Mouse (Mus musculus) stomach, postnatal 0 days (tissue): ENCODE measurements around the gene Dcst1. TPM values are rescaled to one million over a fixed set of nuclear protein-coding genes. Genes with fewer than 3 reads are reported as not detected.

Source experiments
- ATAC-seq: fragments of 200-750 bp; cut with Nextera tagmentation; 2 replicates; pipeline ENCODE4 v1.8.0; 2017; ENCODE audit not compliant: low FRiP score, low TSS enrichment
- DNase-seq: peaks from one replicate; pipeline ENCODE4 v3.0.0-alpha.2; 2016; ENCODE audit warnings: low spot score
- H3K27ac ChIP-seq: fragments of 300-500 bp; sonication (generic); replicated peaks from 2 replicates; pipeline ENCODE4 v1.5.1; 2014; ENCODE audit warnings: mild to moderate bottlenecking, control low read depth
- H3K27me3 ChIP-seq: fragments of 300-500 bp; sonication (generic); 2 replicates; pipeline ENCODE4 v1.6.1; 2014; ENCODE audit warnings: low read length; ENCODE audit not compliant: control insufficient read depth, insufficient read depth
- H3K36me3 ChIP-seq: fragments of 300-500 bp; sonication (generic); 2 replicates; pipeline ENCODE4 v1.6.1; 2014; ENCODE audit warnings: low read length, mixed read lengths; ENCODE audit not compliant: control insufficient read depth, insufficient read depth
- H3K4me1 ChIP-seq: fragments of 300-500 bp; sonication (generic); replicated peaks from 2 replicates; pipeline ENCODE4 v1.6.1; 2014; ENCODE audit warnings: antibody characterized with exemption; ENCODE audit not compliant: control insufficient read depth, insufficient read depth
- H3K4me2 ChIP-seq: fragments of 300-500 bp; sonication (generic); replicated peaks from 2 replicates; pipeline ENCODE4 v1.6.1; 2014; ENCODE audit warnings: low read depth, mild to moderate bottlenecking, control low read depth, moderate library complexity
- H3K4me3 ChIP-seq: fragments of 300-500 bp; sonication (generic); 2 replicates; pipeline ENCODE4 v1.5.1; 2014; ENCODE audit warnings: low read depth, low read length, control low read depth
- H3K9ac ChIP-seq: fragments of 300-500 bp; sonication (generic); 2 replicates; pipeline ENCODE4 v1.6.1; 2014; ENCODE audit warnings: mild to moderate bottlenecking, low read length, control low read depth, mixed read lengths
- H3K9me3 ChIP-seq: fragments of 300-500 bp; sonication (generic); 2 replicates; pipeline ENCODE4 v1.6.1; 2016; ENCODE audit warnings: low read length; ENCODE audit not compliant: control insufficient read depth
- CTCF ChIP-seq: IDR thresholded peaks from 2 replicates; pipeline ENCODE4 v1.5.1; 2016; ENCODE audit warnings: antibody characterized with exemption, low read depth, mild to moderate bottlenecking, moderate library complexity
- EP300 ChIP-seq: optimal IDR thresholded peaks from 2 replicates; pipeline ENCODE3; 2016; ENCODE audit warnings: antibody characterized with exemption
- WGBS: fragments of 180-500 bp; shearing (Covaris S2); extraction: QIAGEN DNeasy Blood & Tissue Kit; methylation state at CpG from one replicate; pipeline ENCODE4 v1.1.7; 2014; 5-methylcytosine and 5-hydroxymethylcytosine counted together
- polyA plus RNA-seq: library from polyadenylated mRNA; unstranded; fragments of >200 nt; fragmentation: Nextera tagmentation; extraction: Ambion mirVana; gene quantifications from 2 replicates; pipeline ENCODE4 v1.2.1, GENCODE M21; 2015

Gene Dcst1
- polyA plus RNA-seq, 1 experiment from 2014 or later: 0.29 TPM

GRCm38 (mm10) chr3:89394006-89394893 lies 29.2 kb upstream of the Dcst1 start, which contains the start of gene Zbtb7b:
Gene Zbtb7b, minus strand, starts transcription at chr3:89394776.
- peak within 1 kb of the TSS; percentile 79 for H3K9ac ChIP-seq
- peaks cover 6% of the 10 kb centered on the region; the same call in 1 of the 2 replicates for H3K4me1 ChIP-seq
- no peaks in the 10 kb centered on the region for H3K9me3 ChIP-seq
- H3K27me3 ChIP-seq: no peaks in the 10 kb centered on the region
- ATAC-seq (peak; percentile 53), DNase-seq (peak; percentile 92)
- peak within 1 kb of the TSS; percentile 76 for H3K4me3 ChIP-seq
- under 1% methylated on average over 39 of the region's 42 CpGs for WGBS
- no peaks in the 10 kb centered on the region for H3K36me3 ChIP-seq
- peak within 1 kb of the TSS; percentile 97 for H3K27ac ChIP-seq
- peak within 1 kb of the TSS; percentile 99 for H3K4me2 ChIP-seq
- peak; percentile 63 for TF ChIP-seq CTCF
- TF ChIP-seq EP300: peak; percentile 45

DNA sequence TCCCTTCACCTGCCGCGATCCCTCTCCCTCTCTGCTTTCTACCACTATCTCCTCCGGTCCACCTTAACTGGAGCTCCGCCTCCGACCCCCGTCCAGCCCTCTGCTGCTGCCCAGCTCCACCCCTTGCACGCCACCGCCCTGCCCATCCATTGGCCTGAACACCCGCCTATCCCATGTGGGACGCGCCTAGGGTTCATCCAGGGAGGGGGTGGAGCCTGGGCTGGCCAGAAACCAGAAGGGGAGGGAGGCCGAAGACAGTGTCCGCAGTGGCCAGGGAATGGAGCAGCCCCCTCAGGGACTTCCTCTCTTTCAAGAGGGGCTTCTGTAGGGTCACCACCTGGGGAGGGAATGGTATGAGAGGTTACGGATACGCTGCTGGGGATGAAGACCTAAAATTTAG lies 28.6 kb upstream of the Dcst1 start:
- peak overlapping the region; percentile 76 for H3K4me3 ChIP-seq
- peak overlapping the region; percentile 97 for H3K27ac ChIP-seq
- H3K9ac ChIP-seq: peak overlapping the region; percentile 82
- no peaks in the 10 kb centered on the region for H3K27me3 ChIP-seq
- under 1% methylated on average over 15 of the region's 15 CpGs for WGBS
- H3K4me2 ChIP-seq: peak overlapping the region; percentile 99
- ATAC-seq (peak; percentile 94), DNase-seq (peak; percentile 99)
- TF ChIP-seq CTCF (peak; percentile 1; the same call in 1 of the 2 replicates), EP300 (no peak)
- no peaks in the 10 kb centered on the region for H3K9me3 ChIP-seq
- H3K36me3 ChIP-seq: no peaks in the 10 kb centered on the region
- H3K4me1 ChIP-seq: peaks cover 6% of the 10 kb centered on the region

DNA sequence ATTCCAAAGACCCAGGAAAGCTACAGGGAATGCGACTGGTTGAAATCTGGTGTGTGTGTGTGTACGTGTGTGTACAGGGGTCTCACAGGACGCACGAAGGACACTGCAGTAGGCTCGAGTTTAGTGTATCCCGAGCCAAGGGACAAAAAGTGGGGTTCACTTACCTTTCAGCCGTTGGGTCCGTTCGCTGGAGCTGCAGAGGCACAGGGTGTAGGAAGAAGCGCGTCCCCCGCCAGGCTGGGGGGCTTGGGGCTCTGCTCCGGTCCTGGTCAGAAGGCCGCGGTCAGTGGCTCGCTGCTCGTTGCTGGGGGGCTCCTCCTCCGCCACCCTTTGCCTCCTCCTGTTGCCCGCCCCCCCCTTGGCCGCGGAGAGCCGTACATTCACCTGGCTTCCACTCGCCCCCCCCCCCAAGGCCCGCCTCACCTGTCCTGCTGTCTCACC lies 27.8 kb upstream of the Dcst1 start:
- Histone ChIP-seq H3K9me3 (no peaks in the 10 kb centered on the region), H3K4me3 (peak overlapping the region; percentile 76), H3K27me3 (no peaks in the 10 kb centered on the region), H3K4me2 (peak overlapping the region; percentile 99), H3K36me3 (no peaks in the 10 kb centered on the region), H3K4me1 (peaks cover 9% of the 10 kb centered on the region), H3K27ac (peak overlapping the region; percentile 94), H3K9ac (peak overlapping the region; percentile 82)
- under 1% methylated on average over 21 of the region's 24 CpGs for WGBS
- peak; percentile 82 for DNase-seq
- ATAC-seq: no peak
- TF ChIP-seq CTCF: no peak
- no peak for TF ChIP-seq EP300

- peaks cover 9% of the 10 kb centered on the region for H3K4me1 ChIP-seq
- no peaks in the 10 kb centered on the region for H3K36me3 ChIP-seq
- DNase-seq: peak; percentile 88
- WGBS: 1% methylated on average over 43 of the region's 56 CpGs
- H3K4me2 ChIP-seq: peak overlapping the region; percentile 99
- peak overlapping the region; percentile 82 for H3K9ac ChIP-seq
- TF ChIP-seq CTCF (0 out of 2 replicates have a peak, but pooled peaks have one; percentile 6), EP300 (no peak)
- peak; percentile 2 for ATAC-seq
- no peaks in the 10 kb centered on the region for H3K9me3 ChIP-seq
- peak overlapping the region; percentile 76 for H3K4me3 ChIP-seq
- H3K27ac ChIP-seq: peak overlapping the region; percentile 94
- no peaks in the 10 kb centered on the region for H3K27me3 ChIP-seq
Measured at GRCm38 (mm10) chr3:89391663-89392511, 26.8 kb upstream of the Dcst1 start.

DNA sequence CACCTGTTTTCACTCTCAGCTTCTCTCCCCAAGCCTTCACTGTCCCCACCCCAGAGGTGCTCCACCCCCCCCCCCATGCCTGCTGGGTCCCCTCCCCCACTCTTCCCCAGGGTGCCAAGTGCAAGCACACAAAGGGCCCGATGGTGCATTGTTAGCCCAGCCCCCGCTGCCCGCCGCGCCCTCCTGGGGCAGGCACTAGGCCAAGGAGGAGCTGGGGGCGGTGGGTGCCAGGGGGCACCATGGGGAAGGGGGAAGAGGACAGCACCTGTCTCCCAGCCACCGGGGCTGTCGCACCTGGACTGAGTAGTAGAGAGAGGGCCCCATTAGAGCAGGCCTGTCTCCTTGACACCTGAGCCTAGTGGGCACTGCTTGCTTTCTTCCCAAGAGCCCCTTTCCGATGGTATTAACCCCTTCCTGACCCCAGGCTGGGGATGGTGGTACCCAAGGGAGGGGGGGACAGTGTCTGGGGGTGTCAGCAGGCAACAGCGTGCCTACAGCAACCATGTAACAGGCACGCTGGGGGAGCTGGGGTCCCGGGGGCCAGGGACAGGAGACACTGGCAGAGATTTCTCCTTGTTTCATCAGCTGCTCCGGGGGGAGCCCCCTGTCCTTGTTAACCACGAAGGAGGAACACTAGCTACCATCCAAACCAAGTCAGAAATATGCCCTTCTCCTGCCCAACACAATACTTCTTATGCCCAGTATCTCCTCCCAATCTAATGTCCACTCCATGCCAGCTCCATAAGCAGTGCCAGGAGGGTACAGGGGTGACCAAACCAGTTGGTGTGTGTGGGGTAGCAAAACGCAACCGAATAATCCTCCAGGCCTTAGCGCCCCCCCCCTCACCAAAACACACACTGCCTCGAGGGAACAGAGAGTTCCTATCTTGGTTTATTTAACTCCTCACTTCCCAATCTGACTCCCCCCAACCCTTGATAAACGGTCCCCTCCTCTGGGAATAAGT lies 25.9 kb upstream of the Dcst1 start:
- Histone ChIP-seq H3K27ac (peak overlapping the region; percentile 94), H3K9ac (peak overlapping the region; percentile 82), H3K4me3 (peak overlapping the region; percentile 76), H3K4me1 (peaks cover 6% of the 10 kb centered on the region; the same call in 1 of the 2 replicates), H3K9me3 (no peaks in the 10 kb centered on the region), H3K4me2 (peak overlapping the region; percentile 99), H3K27me3 (no peaks in the 10 kb centered on the region), H3K36me3 (no peaks in the 10 kb centered on the region)
- no peak for TF ChIP-seq EP300
- no peak for TF ChIP-seq CTCF
- 15% methylated on average over 19 of the region's 19 CpGs for WGBS
- DNase-seq (peak; percentile 79), ATAC-seq (no peak)
